Mouse (Mus musculus): ENCODE results near the gene Hps6. TPM values are rescaled to one million over a fixed set of nuclear protein-coding genes. Genes with fewer than 3 reads are reported as not detected.

Gene Hps6
- polyA plus RNA-seq, 1 experiment from 2014 or later = 7.2 TPM

DNA sequence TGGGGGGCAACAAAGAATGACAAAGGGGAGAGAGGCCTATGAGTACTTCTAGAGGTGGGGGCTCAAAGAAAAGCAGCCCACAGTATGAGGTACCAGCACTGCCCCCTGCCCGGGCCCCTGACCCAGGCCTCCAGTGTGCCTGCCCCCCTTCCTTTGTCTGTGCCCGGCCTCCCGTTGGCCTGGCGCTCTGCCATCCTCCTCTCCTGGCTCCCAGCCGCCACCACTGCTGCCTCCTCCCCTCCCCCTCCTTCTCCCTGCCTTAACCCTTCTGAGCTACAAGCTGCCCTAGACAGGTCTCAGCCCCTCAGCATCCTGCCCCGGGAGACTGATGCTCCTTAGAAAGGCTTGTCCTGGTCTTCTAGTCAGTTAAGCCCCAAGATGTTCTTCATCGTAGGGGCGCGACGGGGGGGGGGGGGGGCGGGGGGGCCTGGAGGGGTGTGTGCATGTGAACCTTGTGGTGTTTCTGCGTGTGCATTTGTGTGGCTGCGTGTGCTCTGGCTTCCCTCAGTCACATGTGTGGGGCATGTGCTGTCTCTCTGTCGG, 38.7 kb downstream of the Hps6 start:
- peak overlapping the region; percentile 85 for H3K27ac ChIP-seq (ENCODE audit: low read depth, low read length)
- H3K4me3 ChIP-seq (ENCODE audit: low read length) = peak overlapping the region; percentile 41
- H3K27me3 ChIP-seq (replicated peaks; ENCODE audit: control insufficient read depth, insufficient read depth, low read length) = no peaks in the 10 kb centered on the region
- H3K4me1 ChIP-seq (ENCODE audit: control insufficient read depth, insufficient read depth, low read depth, low read length) = peaks cover 70% of the 10 kb centered on the region
- peak overlapping the region; percentile 88 for H3K4me2 ChIP-seq (ENCODE audit: low read length)
- peak overlapping the region; percentile 70 for H3K9ac ChIP-seq (ENCODE audit: low read depth, low read length)
- 0% methylated on average over 11 of the region's 14 CpGs for WGBS
- no peaks in the 10 kb centered on the region for H3K36me3 ChIP-seq (ENCODE audit: control insufficient read depth, insufficient read depth, low read length)
- H3K9me3 ChIP-seq (ENCODE audit: control insufficient read depth, low read length) = no peaks in the 10 kb centered on the region
- ATAC-seq = 0 out of 2 replicates have a peak, but pooled peaks have one; percentile 12

DNA sequence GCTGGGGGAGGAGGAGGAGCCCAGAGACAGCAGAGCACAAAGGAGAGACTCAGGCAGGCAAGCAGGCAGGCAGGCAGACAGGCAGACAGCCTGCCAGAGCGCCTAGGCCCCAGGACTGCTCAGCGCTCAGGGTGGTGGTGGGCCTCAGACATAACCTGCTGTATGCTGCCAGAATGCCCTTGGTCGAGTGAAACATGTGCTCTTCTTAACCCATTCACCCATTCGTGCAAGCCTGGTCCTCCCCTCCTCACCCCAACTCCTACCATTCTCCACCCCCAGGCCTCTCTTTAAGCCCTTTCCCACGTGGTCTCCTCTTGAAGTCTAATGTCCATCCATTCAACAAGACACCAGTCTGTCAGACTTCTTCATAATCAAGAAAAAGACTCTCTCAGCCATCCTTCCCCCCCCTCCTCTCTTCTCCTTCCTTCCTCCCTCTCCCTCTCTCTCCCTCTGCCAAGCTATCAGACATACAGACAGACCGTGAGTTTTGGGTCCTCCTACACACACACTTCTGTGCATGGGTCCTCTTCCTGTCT, 39.2 kb downstream of the Hps6 start:
- Histone ChIP-seq H3K9ac (ENCODE audit: low read depth, low read length) (peak overlapping the region; percentile 70), H3K4me3 (ENCODE audit: low read length) (peak overlapping the region; percentile 41), H3K27me3 (replicated peaks; ENCODE audit: control insufficient read depth, insufficient read depth, low read length) (no peaks in the 10 kb centered on the region), H3K4me2 (ENCODE audit: low read length) (peak overlapping the region; percentile 88), H3K27ac (ENCODE audit: low read depth, low read length) (peak overlapping the region; percentile 85), H3K36me3 (ENCODE audit: control insufficient read depth, insufficient read depth, low read length) (no peaks in the 10 kb centered on the region), H3K9me3 (ENCODE audit: control insufficient read depth, low read length) (no peaks in the 10 kb centered on the region), H3K4me1 (ENCODE audit: control insufficient read depth, insufficient read depth, low read depth, low read length) (peaks cover 65% of the 10 kb centered on the region)
- ATAC-seq = no peak
- 2% methylated on average over 6 of the region's 6 CpGs for WGBS

DNA sequence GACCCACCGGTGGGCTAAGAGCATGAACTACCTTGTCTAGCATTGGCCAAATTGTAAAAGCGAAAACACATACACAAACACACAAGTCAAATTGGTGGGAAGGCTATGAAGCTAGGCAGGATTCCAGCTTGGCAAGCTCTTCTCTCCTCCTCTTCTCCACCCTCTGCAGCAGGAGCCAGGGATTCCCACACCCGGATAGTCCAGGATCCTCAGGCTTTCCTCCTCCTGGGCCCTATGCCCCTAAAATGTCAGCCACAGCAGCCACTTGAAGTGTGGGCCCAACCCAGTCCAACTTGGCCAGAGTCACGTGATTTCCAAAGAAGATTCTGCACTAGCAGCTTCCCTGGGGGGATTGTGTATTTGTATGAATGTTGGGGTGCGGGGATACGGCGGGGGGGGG, 40.1 kb downstream of the Hps6 start:
- Histone ChIP-seq H3K9me3 (ENCODE audit: control insufficient read depth, low read length) (no peaks in the 10 kb centered on the region), H3K4me1 (ENCODE audit: control insufficient read depth, insufficient read depth, low read depth, low read length) (peaks cover 56% of the 10 kb centered on the region), H3K4me3 (ENCODE audit: low read length) (peak overlapping the region; percentile 97), H3K36me3 (ENCODE audit: control insufficient read depth, insufficient read depth, low read length) (no peaks in the 10 kb centered on the region), H3K4me2 (ENCODE audit: low read length) (peak overlapping the region; percentile 88), H3K9ac (ENCODE audit: low read depth, low read length) (peak overlapping the region; percentile 99; the same call in 1 of the 2 replicates), H3K27ac (ENCODE audit: low read depth, low read length) (peak overlapping the region; percentile 85), H3K27me3 (replicated peaks; ENCODE audit: control insufficient read depth, insufficient read depth, low read length) (no peaks in the 10 kb centered on the region)
- no peak for ATAC-seq
- WGBS = 48% methylated on average over 7 of the region's 7 CpGs

DNA sequence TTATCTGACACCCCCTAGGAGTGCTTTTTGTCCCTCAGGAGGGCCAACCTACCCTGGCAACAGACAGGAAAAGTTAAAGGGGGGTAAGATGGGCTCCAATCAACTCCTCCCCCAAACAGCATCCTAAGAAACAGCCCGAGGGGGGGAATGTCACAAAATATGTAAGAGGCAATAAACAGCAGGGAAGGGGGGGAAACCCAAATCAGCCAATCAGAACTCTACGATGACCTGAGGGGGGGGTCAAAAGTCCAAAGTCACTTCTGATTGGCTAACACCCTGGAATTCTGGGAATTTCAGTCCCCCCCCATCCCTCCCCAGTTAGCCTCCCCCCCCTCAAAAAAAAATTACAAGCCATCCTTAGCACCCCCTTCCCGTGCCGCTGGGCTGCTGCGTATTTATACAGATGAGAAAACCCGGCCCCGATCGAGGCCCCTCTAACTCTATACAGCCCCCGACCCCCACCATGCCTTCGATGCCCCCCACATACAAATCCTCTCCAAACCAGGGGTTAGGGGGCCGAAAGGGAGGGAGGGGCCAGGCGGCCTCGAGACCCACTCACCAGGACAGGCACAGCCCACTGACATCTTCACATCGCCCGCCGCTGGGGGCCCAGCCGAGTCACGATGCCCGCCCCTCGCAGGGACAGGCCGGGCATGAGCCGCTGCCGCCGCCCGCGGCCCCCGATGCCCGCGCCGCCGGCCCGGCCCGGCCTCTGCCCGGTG, 41.1 kb downstream of the Hps6 start, which contains the start of gene Pprc1:
Gene Pprc1 (plus strand): TSS at position 616 of the 722 bp plus-strand sequence.
- ATAC-seq = no peak

DNA sequence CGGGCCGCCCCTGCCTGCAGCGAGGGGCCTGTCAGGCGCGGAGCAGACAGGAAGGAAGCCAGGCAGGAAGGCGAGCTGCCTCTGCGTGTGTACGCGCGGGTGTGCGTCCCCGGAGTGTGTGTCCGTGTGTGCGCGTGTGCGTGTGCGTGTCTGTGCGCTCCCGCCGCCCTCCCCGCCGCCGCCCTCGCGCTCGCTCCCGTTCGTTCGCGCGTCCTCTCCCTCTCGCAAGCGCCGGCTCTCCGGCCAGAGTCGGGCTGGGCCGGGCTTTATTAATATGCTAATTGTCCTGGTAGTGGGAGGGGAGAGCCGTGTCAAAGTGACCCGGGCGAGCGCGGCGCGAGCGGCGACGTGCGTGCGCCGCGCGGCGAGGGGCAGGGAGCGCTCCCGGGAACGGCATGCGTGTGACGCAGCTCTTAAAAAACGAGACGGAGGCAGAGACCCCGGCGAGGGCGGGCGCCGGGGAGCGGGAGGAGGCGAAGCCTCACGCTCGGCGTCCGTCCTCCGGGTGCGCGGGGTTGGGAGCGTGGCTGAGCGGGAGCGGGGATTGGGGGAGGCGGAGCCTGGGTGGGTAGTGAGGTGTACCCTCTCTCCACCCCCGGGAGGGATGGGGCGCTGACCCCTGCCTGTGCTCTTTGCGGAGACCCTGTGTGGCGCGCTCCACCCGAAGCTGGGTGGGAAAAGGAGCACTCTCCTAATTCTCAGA, 41.8 kb downstream of the Hps6 start, which contains the start of gene Ldb1:
Gene Ldb1 (minus strand): TSS at position 222 of the 703 bp plus-strand sequence.
- peak; percentile 81 for ATAC-seq
- H3K9me3 ChIP-seq (ENCODE audit: control insufficient read depth, low read length) = no peaks in the 10 kb centered on the region
- no peaks in the 10 kb centered on the region for H3K36me3 ChIP-seq (ENCODE audit: control insufficient read depth, insufficient read depth, low read length)
- H3K4me3 ChIP-seq (ENCODE audit: low read length) = peak within 1 kb of the TSS; percentile 97
- WGBS = under 1% methylated on average over 68 of the region's 84 CpGs
- H3K9ac ChIP-seq (ENCODE audit: low read depth, low read length) = peak within 1 kb of the TSS; percentile 99
- H3K27ac ChIP-seq (ENCODE audit: low read depth, low read length) = peak within 1 kb of the TSS; percentile 91
- H3K4me2 ChIP-seq (ENCODE audit: low read length) = peak within 1 kb of the TSS; percentile 88
- no peaks in the 10 kb centered on the region for H3K27me3 ChIP-seq (replicated peaks; ENCODE audit: control insufficient read depth, insufficient read depth, low read length)
- peaks cover 51% of the 10 kb centered on the region for H3K4me1 ChIP-seq (ENCODE audit: control insufficient read depth, insufficient read depth, low read depth, low read length)

More for the DNA sequence above, 41.1 kb downstream of the Hps6 start, which contains the start of gene Pprc1:
- peak within 1 kb of the TSS; percentile 99 for H3K9ac ChIP-seq (ENCODE audit: low read depth, low read length)
- peak within 1 kb of the TSS; percentile 88 for H3K4me2 ChIP-seq (ENCODE audit: low read length)
- peak within 1 kb of the TSS; percentile 91 for H3K27ac ChIP-seq (ENCODE audit: low read depth, low read length)
- H3K27me3 ChIP-seq (replicated peaks; ENCODE audit: control insufficient read depth, insufficient read depth, low read length) = no peaks in the 10 kb centered on the region
- H3K4me1 ChIP-seq (ENCODE audit: control insufficient read depth, insufficient read depth, low read depth, low read length) = peaks cover 54% of the 10 kb centered on the region
- peak within 1 kb of the TSS; percentile 97 for H3K4me3 ChIP-seq (ENCODE audit: low read length)
- H3K9me3 ChIP-seq (ENCODE audit: control insufficient read depth, low read length) = no peaks in the 10 kb centered on the region
- 0% methylated on average over 22 of the region's 34 CpGs for whole genome bisulfite sequencing
- no peaks in the 10 kb centered on the region for H3K36me3 ChIP-seq (ENCODE audit: control insufficient read depth, insufficient read depth, low read length)

DNA sequence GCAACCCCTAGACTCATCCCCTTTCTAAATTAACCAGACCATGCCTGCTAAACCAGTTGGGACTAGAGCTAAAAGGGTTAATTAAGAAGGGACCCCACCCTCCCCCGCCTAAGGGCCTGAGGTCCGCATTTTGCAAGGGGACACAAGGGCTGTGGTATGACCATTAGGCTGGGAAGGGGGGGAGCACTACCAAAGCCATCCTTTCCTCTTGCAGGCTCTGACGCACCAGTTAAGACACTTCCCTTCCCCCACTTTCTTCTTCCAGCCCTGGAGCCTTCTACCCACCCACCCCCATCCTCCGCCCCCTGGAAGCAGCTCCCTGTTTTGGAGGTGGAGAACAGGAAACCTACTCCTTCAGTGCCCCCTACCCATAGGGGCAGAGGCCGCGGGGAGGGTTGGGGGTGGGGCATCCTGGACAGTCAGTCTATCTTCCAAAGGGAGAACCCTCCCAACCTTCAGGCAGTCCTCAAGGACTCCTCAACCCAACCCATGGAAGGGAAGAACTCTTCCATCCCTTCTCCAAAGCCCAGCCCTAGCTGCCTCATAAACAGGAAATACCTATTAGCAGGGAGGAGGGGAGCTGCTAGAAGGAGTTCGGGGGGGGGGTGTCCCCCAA, 42.5 kb downstream of the Hps6 start:
- Histone ChIP-seq H3K36me3 (ENCODE audit: control insufficient read depth, insufficient read depth, low read length) (no peaks in the 10 kb centered on the region), H3K4me1 (ENCODE audit: control insufficient read depth, insufficient read depth, low read depth, low read length) (peaks cover 44% of the 10 kb centered on the region), H3K27me3 (replicated peaks; ENCODE audit: control insufficient read depth, insufficient read depth, low read length) (no peaks in the 10 kb centered on the region), H3K27ac (ENCODE audit: low read depth, low read length) (peak overlapping the region; percentile 91), H3K4me3 (ENCODE audit: low read length) (peak overlapping the region; percentile 97), H3K4me2 (ENCODE audit: low read length) (peak overlapping the region; percentile 88), H3K9me3 (ENCODE audit: control insufficient read depth, low read length) (no peaks in the 10 kb centered on the region), H3K9ac (ENCODE audit: low read depth, low read length) (peak overlapping the region; percentile 99)
- peak; percentile 53 for ATAC-seq
- whole genome bisulfite sequencing = 0% methylated on average over 7 of the region's 7 CpGs

DNA sequence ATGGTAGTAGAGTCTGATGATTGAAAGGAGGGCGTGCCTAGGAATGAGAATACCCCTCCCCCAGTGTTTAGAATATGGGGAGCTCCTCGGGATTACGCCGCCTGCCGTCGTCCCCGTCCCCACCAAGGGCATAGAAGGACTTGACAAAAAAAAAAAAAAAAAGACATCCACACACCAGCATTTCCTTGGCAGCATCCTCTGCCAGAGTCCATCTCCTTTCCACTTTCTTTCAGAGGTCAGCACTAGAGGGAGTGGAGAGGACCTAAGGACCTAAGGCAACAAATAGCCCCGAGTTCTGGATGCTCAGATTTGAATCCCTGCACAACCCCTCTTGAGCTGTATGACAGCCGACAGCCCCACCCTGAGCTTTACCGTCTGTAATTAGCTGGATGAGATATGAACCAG, 43.3 kb downstream of the Hps6 start:
- peak overlapping the region; percentile 88 for H3K4me2 ChIP-seq (ENCODE audit: low read length)
- peaks cover 36% of the 10 kb centered on the region for H3K4me1 ChIP-seq (ENCODE audit: control insufficient read depth, insufficient read depth, low read depth, low read length)
- peak overlapping the region; percentile 91 for H3K27ac ChIP-seq (ENCODE audit: low read depth, low read length)
- ATAC-seq = no peak
- no peak overlapping the region for H3K4me3 ChIP-seq (ENCODE audit: low read length)
- 2% methylated on average over 10 of the region's 10 CpGs for WGBS
- no peaks in the 10 kb centered on the region for H3K9me3 ChIP-seq (ENCODE audit: control insufficient read depth, low read length)
- no peak overlapping the region; the same call in 1 of the 2 replicates for H3K9ac ChIP-seq (ENCODE audit: low read depth, low read length)
- no peaks in the 10 kb centered on the region for H3K36me3 ChIP-seq (ENCODE audit: control insufficient read depth, insufficient read depth, low read length)
- no peaks in the 10 kb centered on the region for H3K27me3 ChIP-seq (replicated peaks; ENCODE audit: control insufficient read depth, insufficient read depth, low read length)

DNA sequence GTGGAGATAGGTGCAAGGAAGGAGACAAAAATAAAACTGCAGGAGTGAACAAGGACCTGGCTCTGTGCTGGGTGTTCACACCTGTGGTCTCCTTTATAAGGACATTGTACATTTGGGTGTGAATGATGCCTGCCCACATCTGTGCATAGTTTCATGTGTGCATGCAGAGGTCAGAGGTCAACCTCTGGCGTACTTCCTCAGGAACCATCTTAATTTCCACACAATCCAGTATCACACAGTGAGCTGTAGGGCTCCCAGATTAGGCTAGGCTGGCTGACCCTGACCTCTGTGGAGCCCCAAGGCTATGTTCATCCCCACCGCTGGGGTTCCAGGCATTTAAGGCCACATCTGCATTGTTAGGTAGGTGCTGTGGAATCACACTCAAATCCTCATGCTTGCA, 44.1 kb downstream of the Hps6 start:
- Histone ChIP-seq H3K36me3 (ENCODE audit: control insufficient read depth, insufficient read depth, low read length) (no peaks in the 10 kb centered on the region), H3K9ac (ENCODE audit: low read depth, low read length) (no peak overlapping the region), H3K4me2 (ENCODE audit: low read length) (no peak overlapping the region), H3K4me3 (ENCODE audit: low read length) (no peak overlapping the region), H3K27ac (ENCODE audit: low read depth, low read length) (no peak overlapping the region), H3K4me1 (ENCODE audit: control insufficient read depth, insufficient read depth, low read depth, low read length) (peaks cover 28% of the 10 kb centered on the region), H3K27me3 (replicated peaks; ENCODE audit: control insufficient read depth, insufficient read depth, low read length) (no peaks in the 10 kb centered on the region), H3K9me3 (ENCODE audit: control insufficient read depth, low read length) (no peaks in the 10 kb centered on the region)
- 70% methylated on average over 2 of the region's 2 CpGs for WGBS
- no peak for ATAC-seq

Data from hindbrain, embryonic 16.5 days (tissue).